Mouse (Mus musculus) liver, postnatal 0 days (tissue): ENCODE results near the gene Klc4. TPM values are rescaled to one million over a fixed set of nuclear protein-coding genes. Genes with fewer than 3 reads are reported as not detected.

Source experiments
- ATAC-seq: fragments of 200-750 bp; cut with Nextera tagmentation; 2 replicates; pipeline ENCODE4 v1.8.0; 2017; ENCODE audit warnings: mild to moderate bottlenecking, moderate library complexity
- DNase-seq: peaks from one replicate; pipeline ENCODE4 v3.0.0-alpha.2; 2016
- H3K27ac ChIP-seq: fragments of 300-500 bp; sonication (generic); 2 replicates; pipeline ENCODE4 v1.5.1; 2014; ENCODE audit warnings: antibody characterized with exemption, moderate library complexity, mild to moderate bottlenecking, low read depth
- H3K27me3 ChIP-seq: fragments of 300-500 bp; sonication (generic); 2 replicates; pipeline ENCODE4 v1.6.1; 2014; ENCODE audit warnings: low read length, control low read depth, mixed read lengths; ENCODE audit not compliant: insufficient read depth
- H3K36me3 ChIP-seq: fragments of 300-500 bp; sonication (generic); replicated peaks from 2 replicates; pipeline ENCODE4 v1.6.1; 2014; ENCODE audit warnings: mild to moderate bottlenecking, control low read depth, low read length, moderate library complexity, mixed read lengths; ENCODE audit not compliant: insufficient read depth
- H3K4me1 ChIP-seq: fragments of 300-500 bp; sonication (generic); 2 replicates; pipeline ENCODE4 v1.6.1; 2014; ENCODE audit warnings: antibody characterized with exemption, mild to moderate bottlenecking, control low read depth; ENCODE audit not compliant: insufficient read depth
- H3K4me2 ChIP-seq: fragments of 300-500 bp; sonication (generic); 2 replicates; pipeline ENCODE4 v1.6.1; 2014; ENCODE audit warnings: low read depth, mild to moderate bottlenecking, low read length, moderate library complexity, mixed read lengths
- H3K4me3 ChIP-seq: fragments of 300-500 bp; sonication (generic); 2 replicates; pipeline ENCODE4 v1.5.1; 2014; ENCODE audit warnings: low read depth, low read length
- H3K9ac ChIP-seq: fragments of 300-500 bp; sonication (generic); replicated peaks from 2 replicates; pipeline ENCODE4 v1.6.1; 2014; ENCODE audit warnings: mild to moderate bottlenecking, moderate library complexity
- H3K9me3 ChIP-seq: fragments of 300-500 bp; sonication (generic); 2 replicates; pipeline ENCODE4 v1.6.1; 2016; ENCODE audit warnings: mild to moderate bottlenecking, control low read depth, low read length, mixed read lengths
- CTCF ChIP-seq: sonication (generic); IDR thresholded peaks from 2 replicates; pipeline ENCODE4 v1.5.1; 2016; ENCODE audit warnings: antibody characterized with exemption, low read depth
- EP300 ChIP-seq: IDR thresholded peaks from 2 replicates; pipeline ENCODE4 v1.6.1; 2016; ENCODE audit warnings: antibody characterized with exemption, low read depth, mild to moderate bottlenecking
- whole genome bisulfite sequencing: fragments of 180-500 bp; shearing (Covaris S2); extraction: QIAGEN DNeasy Blood & Tissue Kit; methylation state at CpG from one replicate; pipeline ENCODE4 v1.1.7; 2014; ENCODE audit not compliant: insufficient replicate concordance; 5-methylcytosine and 5-hydroxymethylcytosine counted together
- polyA plus RNA-seq: library from polyadenylated mRNA; unstranded; fragments of >200 nt; fragmentation: Nextera tagmentation; extraction: Ambion mirVana; gene quantifications from 2 replicates; pipeline ENCODE4 v1.2.1, GENCODE M21; 2015

The Klc4 gene
- polyA plus RNA-seq, 1 experiment from 2014 or later, result 12.6 TPM

GRCm38 (mm10) chr17:46590439-46590838 is 55.4 kb downstream of the Klc4 start:
- Histone ChIP-seq H3K27me3 (no peaks in the 10 kb centered on the region), H3K27ac (peak overlapping the region; percentile 39; the same call in 1 of the 2 replicates), H3K4me3 (no peak overlapping the region), H3K4me1 (peaks cover 8% of the 10 kb centered on the region), H3K36me3 (0 out of 2 replicates have a peak, but pooled peaks cover 2% of the 10 kb centered on the region), H3K9ac (no peak overlapping the region), H3K9me3 (no peaks in the 10 kb centered on the region), H3K4me2 (peak overlapping the region; percentile 36)
- no peak for TF ChIP-seq CTCF
- TF ChIP-seq EP300, result no peak
- peak; percentile 74 for ATAC-seq
- 55% methylated on average over 7 of the region's 7 CpGs for WGBS
- DNase-seq, result peak; percentile 53

GRCm38 (mm10) chr17:46589635-46590314 is 56.0 kb downstream of the Klc4 start:
- H3K4me3 ChIP-seq, result no peak overlapping the region
- peaks cover 8% of the 10 kb centered on the region for H3K4me1 ChIP-seq
- ATAC-seq (peak; percentile 49), DNase-seq (no peak)
- H3K9ac ChIP-seq, result no peak overlapping the region
- H3K9me3 ChIP-seq, result no peaks in the 10 kb centered on the region
- peak overlapping the region; percentile 39; the same call in 1 of the 2 replicates for H3K27ac ChIP-seq
- H3K36me3 ChIP-seq, result 0 out of 2 replicates have a peak, but pooled peaks cover 2% of the 10 kb centered on the region
- H3K4me2 ChIP-seq, result peak overlapping the region; percentile 36
- TF ChIP-seq CTCF (peak; percentile 12; the same call in 1 of the 2 replicates), EP300 (no peak)
- H3K27me3 ChIP-seq, result no peaks in the 10 kb centered on the region
- 79% methylated on average over 16 of the region's 16 CpGs for WGBS

DNA sequence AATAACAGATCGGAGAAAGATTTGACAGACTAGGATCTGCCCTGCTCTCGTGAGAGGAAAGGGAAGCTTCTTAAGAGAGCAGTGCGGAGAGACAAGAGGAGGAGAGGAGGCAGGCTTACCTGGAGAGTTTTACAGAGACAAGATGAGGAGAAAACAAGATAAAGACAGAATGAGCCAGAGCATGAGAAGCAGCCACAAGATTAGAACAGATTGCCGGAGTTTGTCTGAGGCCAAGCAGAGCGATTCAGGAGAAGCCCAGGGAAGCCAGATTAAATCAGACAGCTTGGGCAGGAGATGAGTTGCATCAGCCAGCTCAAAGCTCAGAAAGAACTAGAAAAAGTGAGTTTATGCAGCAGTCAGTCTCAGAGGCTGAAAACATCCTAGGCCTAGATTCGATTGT is 56.9 kb downstream of the Klc4 start:
- 82% methylated on average over 6 of the region's 6 CpGs for WGBS
- DNase-seq (no peak), ATAC-seq (no peak)
- Histone ChIP-seq H3K9me3 (no peaks in the 10 kb centered on the region), H3K27me3 (no peaks in the 10 kb centered on the region), H3K4me1 (peaks cover 8% of the 10 kb centered on the region), H3K4me2 (no peak overlapping the region), H3K27ac (no peak overlapping the region), H3K9ac (no peak overlapping the region), H3K4me3 (no peak overlapping the region), H3K36me3 (0 out of 2 replicates have a peak, but pooled peaks cover 2% of the 10 kb centered on the region)
- no peak for TF ChIP-seq CTCF
- no peak for TF ChIP-seq EP300

- Histone ChIP-seq H3K4me1 (peaks cover 8% of the 10 kb centered on the region), H3K36me3 (0 out of 2 replicates have a peak, but pooled peaks cover 2% of the 10 kb centered on the region), H3K27me3 (no peaks in the 10 kb centered on the region), H3K9me3 (no peaks in the 10 kb centered on the region), H3K4me2 (no peak overlapping the region), H3K9ac (no peak overlapping the region), H3K27ac (no peak overlapping the region), H3K4me3 (no peak overlapping the region)
- no peak for TF ChIP-seq EP300
- TF ChIP-seq CTCF, result no peak
- peak; percentile 42 for DNase-seq
- ATAC-seq, result no peak
- WGBS, result 40% methylated on average over 9 of the region's 9 CpGs
Observed at GRCm38 (mm10) chr17:46588173-46588572, 57.6 kb downstream of the Klc4 start.

DNA sequence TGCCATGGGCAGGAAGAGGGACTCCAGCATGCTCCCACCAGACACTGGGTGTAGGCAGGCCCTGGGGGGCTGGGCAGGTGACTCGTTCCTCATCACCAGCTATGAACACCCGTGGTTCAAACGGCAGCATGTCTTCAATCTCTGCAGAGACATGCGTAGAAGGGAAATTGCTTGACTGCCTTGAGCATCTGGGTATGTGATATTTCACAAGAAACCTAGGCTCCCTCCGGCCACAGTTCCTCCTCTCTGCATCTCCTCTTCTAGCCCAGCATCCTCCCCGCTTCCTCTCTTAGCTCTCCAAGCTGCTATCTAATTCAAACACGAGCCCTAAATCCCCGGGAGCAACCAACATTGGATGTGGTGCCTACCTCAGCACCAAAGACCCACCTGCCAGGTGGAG is 59.5 kb downstream of the Klc4 start:
- no peak overlapping the region for H3K4me2 ChIP-seq
- 0 out of 2 replicates have a peak, but pooled peaks cover 2% of the 10 kb centered on the region for H3K36me3 ChIP-seq
- no peaks in the 10 kb centered on the region for H3K9me3 ChIP-seq
- no peak overlapping the region for H3K9ac ChIP-seq
- WGBS, result 60% methylated on average over 8 of the region's 8 CpGs
- no peak for DNase-seq
- H3K4me3 ChIP-seq, result no peak overlapping the region
- H3K27me3 ChIP-seq, result no peaks in the 10 kb centered on the region
- no peak for TF ChIP-seq EP300
- no peak for TF ChIP-seq CTCF
- H3K4me1 ChIP-seq, result peaks cover 8% of the 10 kb centered on the region
- ATAC-seq, result no peak
- H3K27ac ChIP-seq, result no peak overlapping the region

Other genes starting within 250 kb of the Klc4 start
- gene Crip3, start 217.1 kb downstream of the Klc4 start, polyA plus RNA-seq, result not detected in 2 replicates
- gene Slc22a7, start 207.6 kb downstream of the Klc4 start, polyA plus RNA-seq, result 0.18 and 0.34 TPM in 2 replicates
- gene Ttbk1, start 158.3 kb downstream of the Klc4 start, polyA plus RNA-seq, result not detected in 2 replicates
- gene Dnph1, start 149.3 kb downstream of the Klc4 start, polyA plus RNA-seq, result 7.4 and 8.6 TPM in 2 replicates
- gene Cul9, start 99.6 kb downstream of the Klc4 start, polyA plus RNA-seq, result 1.0 and 1.3 TPM in 2 replicates
- gene Srf, start 89.8 kb downstream of the Klc4 start, polyA plus RNA-seq, result 1.3 and 1.9 TPM in 2 replicates
- 3.0 and 3.5 TPM in 2 replicates for gene Ptk7, start 16.5 kb downstream of the Klc4 start, polyA plus RNA-seq
- 75.2 and 79.3 TPM in 2 replicates for gene Mrpl2, start 207 bp upstream of the Klc4 start, polyA plus RNA-seq
- 5.2 and 6.2 TPM in 2 replicates for gene Cul7, start 4.3 kb upstream of the Klc4 start, polyA plus RNA-seq
- 28.1 and 28.2 TPM in 2 replicates for gene Rrp36, start 28.3 kb upstream of the Klc4 start, polyA plus RNA-seq
- 52.3 and 56.9 TPM in 2 replicates for gene Mea1, start 32.8 kb upstream of the Klc4 start, polyA plus RNA-seq
- gene Klhdc3, start 34.9 kb upstream of the Klc4 start, polyA plus RNA-seq, result 60.0 and 63.0 TPM in 2 replicates
- 11.2 and 12.5 TPM in 2 replicates for gene Ppp2r5d, start 59.1 kb upstream of the Klc4 start, polyA plus RNA-seq
- 11.6 and 12.6 TPM in 2 replicates for gene Pex6, start 65.4 kb upstream of the Klc4 start, polyA plus RNA-seq
- 707 and 780 TPM in 2 replicates for gene Gnmt, start 83.1 kb upstream of the Klc4 start, polyA plus RNA-seq
- 23.0 and 24.1 TPM in 2 replicates for gene Cnpy3, start 106.2 kb upstream of the Klc4 start, polyA plus RNA-seq
- 0.11 and 0.14 TPM in 2 replicates for gene Ptcra, start 117.7 kb upstream of the Klc4 start, polyA plus RNA-seq
- gene 2310039H08Rik, start 126.6 kb upstream of the Klc4 start, polyA plus RNA-seq, result 192 and 213 TPM in 2 replicates
- 63.6 and 64.1 TPM in 2 replicates for gene Rpl7l1, start 136.7 kb upstream of the Klc4 start, polyA plus RNA-seq
- gene Bicral, start 212.5 kb upstream of the Klc4 start, polyA plus RNA-seq, result 1.8 and 1.9 TPM in 2 replicates
- 24.1 and 30.1 TPM in 2 replicates for gene Tbcc, start 244.7 kb upstream of the Klc4 start, polyA plus RNA-seq